Mouse (Mus musculus) spleen, adult 2 months (tissue): ENCODE measurements around the gene Fut8. TPM values are rescaled to one million over a fixed set of nuclear protein-coding genes. Genes with fewer than 3 reads are reported as not detected.

ENCODE experiments used
- DNase-seq, 2 experiments: peaks; one replicate each; pipeline versions ENCODE4 v3.0.0 to v3.0.0-alpha.2; 2012 to 2021; ENCODE audit warnings: low spot score in 2 of 2, low read depth in 1 of 2
- H3K27ac ChIP-seq: fragments of 200-500 bp; 2 replicates; pipeline ENCODE4 v1.5.1; 2012; ENCODE audit warnings: low read length, inconsistent platforms; ENCODE audit not compliant: insufficient read depth
- H3K27me3 ChIP-seq: fragments of 200-500 bp; 2 replicates; pipeline ENCODE4 v1.6.1; 2012; ENCODE audit warnings: mild to moderate bottlenecking, moderate library complexity, low read length, inconsistent platforms; ENCODE audit not compliant: control insufficient read depth, insufficient read depth
- H3K36me3 ChIP-seq: fragments of 200-500 bp; 2 replicates; pipeline ENCODE4 v1.6.1; 2012; ENCODE audit warnings: mild to moderate bottlenecking, low read length, inconsistent platforms; ENCODE audit not compliant: control insufficient read depth, insufficient read depth
- H3K4me1 ChIP-seq: fragments of 200-500 bp; 2 replicates; pipeline ENCODE4 v1.6.1; 2011; ENCODE audit warnings: inconsistent platforms; ENCODE audit not compliant: control insufficient read depth, insufficient read depth, insufficient read length
- H3K4me3 ChIP-seq: fragments of 200-500 bp; 2 replicates; pipeline ENCODE4 v1.5.1; 2011; ENCODE audit warnings: mild to moderate bottlenecking, inconsistent platforms; ENCODE audit not compliant: insufficient read depth, insufficient read length; ENCODE audit errors: extremely low read depth
- CTCF ChIP-seq: fragments of 200-500 bp; IDR thresholded peaks from 2 replicates; pipeline ENCODE4 v1.5.1; 2011; ENCODE audit warnings: mild to moderate bottlenecking, inconsistent platforms; ENCODE audit not compliant: insufficient read depth, insufficient read length, insufficient replicate concordance; ENCODE audit errors: extremely low read depth
- POLR2A ChIP-seq: fragments of 200-500 bp; IDR thresholded peaks from 2 replicates; pipeline ENCODE4 v1.6.1; 2011; ENCODE audit warnings: low read depth, low read length, inconsistent platforms
- WGBS: fragments of 180-500 bp; shearing (Covaris S2); methylation state at CpG from one replicate; pipeline ENCODE4 v1.1.7; 2018; 5-methylcytosine and 5-hydroxymethylcytosine counted together
- polyA plus RNA-seq: library from polyadenylated mRNA; depleted of rRNA; stranded (reverse); fragments of >200 nt; gene quantifications from 2 replicates; pipeline ENCODE4 v1.2.3, GENCODE M21; 2012; rRNA removed

The Fut8 gene
- polyA plus RNA-seq, result 4.0 and 4.2 TPM in 2 replicates

GRCm38 (mm10) chr12:77237950-77238530, at the start of gene Fut8:
Gene Fut8 (plus strand): TSS chr12:77238125.
- H3K36me3 ChIP-seq, result no peaks in the 10 kb centered on the region
- WGBS, result 1% methylated on average over 46 of the region's 46 CpGs
- peaks cover 3% of the 10 kb centered on the region; the same call in 1 of the 2 replicates for H3K4me1 ChIP-seq
- peak within 1 kb of the TSS; percentile 79 for H3K27ac ChIP-seq
- H3K27me3 ChIP-seq, result no peaks in the 10 kb centered on the region
- DNase-seq, result peak; percentile 46 to 83
- H3K4me3 ChIP-seq, result peak within 1 kb of the TSS; percentile 91
- TF ChIP-seq POLR2A, result no peak
- no peak for TF ChIP-seq CTCF

DNA sequence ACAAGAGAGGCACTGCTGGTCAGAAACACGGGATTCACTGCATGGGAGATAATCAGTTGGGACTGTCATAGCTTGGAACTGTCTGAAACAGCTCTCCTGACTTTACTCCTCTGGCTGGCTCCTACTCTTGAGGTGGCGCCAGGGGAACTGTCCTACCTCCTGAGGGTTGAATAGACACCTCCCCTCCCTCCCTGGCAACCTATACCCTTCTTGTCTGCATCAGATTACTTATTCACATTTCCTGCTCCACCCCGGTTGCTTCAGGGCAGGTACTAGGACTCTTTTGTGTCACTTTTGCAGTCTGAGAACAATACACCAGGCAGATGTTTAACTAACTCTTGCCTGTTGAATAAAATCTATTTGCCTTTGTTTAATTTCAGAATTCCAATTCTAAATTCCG, 48.8 kb upstream of the Fut8 start:
- TF ChIP-seq CTCF (no peak), POLR2A (no peak)
- 72% methylated on average over 4 of the region's 4 CpGs for WGBS

DNA sequence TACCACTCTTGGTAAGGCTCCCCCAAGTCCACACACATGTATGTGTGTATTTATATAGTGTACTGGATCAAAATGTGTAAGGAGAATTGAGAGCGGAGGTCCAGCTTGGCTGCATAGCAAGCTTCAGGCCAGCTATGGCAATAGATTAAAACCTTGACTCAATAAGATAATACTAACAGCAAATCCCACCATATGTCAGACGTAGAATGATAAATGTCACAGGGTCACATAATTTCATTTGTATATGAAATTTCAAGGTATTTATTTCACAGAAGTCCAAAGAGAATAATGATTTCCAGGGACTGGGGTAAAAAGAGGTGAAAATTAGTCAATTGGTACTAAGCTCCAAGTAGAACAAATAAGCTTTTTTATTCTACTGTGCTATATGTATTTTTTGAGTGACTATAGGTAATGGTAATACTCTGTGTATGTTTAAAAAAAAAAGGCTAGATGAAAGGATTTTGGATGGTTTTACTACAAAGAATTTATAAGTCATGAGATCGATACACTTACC, 47.9 kb upstream of the Fut8 start:
- Histone ChIP-seq H3K4me1 (peaks cover 5% of the 10 kb centered on the region; the same call in 1 of the 2 replicates), H3K4me3 (no peak overlapping the region), H3K27ac (no peak overlapping the region), H3K27me3 (no peaks in the 10 kb centered on the region), H3K36me3 (no peaks in the 10 kb centered on the region)
- TF ChIP-seq CTCF (no peak), POLR2A (no peak)
- WGBS, result 87% methylated on average over 3 of the region's 3 CpGs
- no peak for DNase-seq

More for the DNA sequence above, 48.8 kb upstream of the Fut8 start:
- no peak overlapping the region for H3K4me3 ChIP-seq
- no peaks in the 10 kb centered on the region for H3K36me3 ChIP-seq
- no peak for DNase-seq
- peaks cover 3% of the 10 kb centered on the region; the same call in 1 of the 2 replicates for H3K4me1 ChIP-seq
- no peaks in the 10 kb centered on the region for H3K27me3 ChIP-seq
- no peak overlapping the region for H3K27ac ChIP-seq

DNA sequence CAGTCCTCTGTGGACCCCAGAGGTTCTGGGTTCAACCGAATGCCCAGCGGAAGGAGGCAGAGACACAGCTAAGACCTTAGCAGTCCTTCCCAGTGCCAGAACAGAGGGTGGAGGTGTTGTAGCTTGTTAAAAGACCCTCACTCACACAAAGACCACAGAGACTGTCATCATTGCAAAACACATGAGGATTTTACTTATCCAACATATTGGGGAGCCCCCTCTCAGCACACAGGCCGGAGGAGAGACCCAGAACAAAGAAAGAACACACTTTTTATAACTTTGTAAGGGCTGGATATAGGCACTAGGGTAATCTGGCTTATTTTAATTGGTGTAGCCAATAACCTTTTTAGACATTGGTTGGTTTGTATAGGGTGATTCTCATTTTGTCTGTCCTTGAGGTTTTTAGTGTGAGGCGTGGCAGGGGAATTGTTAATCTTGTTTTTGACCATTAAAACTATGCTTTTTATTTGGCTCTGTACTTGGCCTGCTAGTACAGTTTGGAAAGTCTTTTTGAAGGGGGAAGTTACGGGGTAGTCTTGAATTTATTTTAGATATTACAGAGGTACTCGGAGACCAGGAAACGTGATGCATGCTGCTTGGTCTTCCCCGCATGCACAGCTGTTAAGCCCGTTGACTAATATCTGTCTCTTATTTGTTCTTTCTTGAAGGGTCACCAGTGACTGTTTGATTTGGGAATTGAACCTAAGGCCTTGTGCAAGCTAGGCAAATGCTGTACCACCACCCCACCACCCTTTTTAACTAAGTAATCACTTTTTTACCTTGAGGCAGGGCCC, 46.2 kb upstream of the Fut8 start:
- peaks cover 7% of the 10 kb centered on the region; the same call in 1 of the 2 replicates for H3K4me1 ChIP-seq
- no peak overlapping the region for H3K4me3 ChIP-seq
- 68% methylated on average over 9 of the region's 9 CpGs for WGBS
- H3K27me3 ChIP-seq, result no peaks in the 10 kb centered on the region
- no peak overlapping the region for H3K27ac ChIP-seq
- no peak for DNase-seq
- TF ChIP-seq POLR2A (no peak), CTCF (no peak)
- H3K36me3 ChIP-seq, result no peaks in the 10 kb centered on the region

DNA sequence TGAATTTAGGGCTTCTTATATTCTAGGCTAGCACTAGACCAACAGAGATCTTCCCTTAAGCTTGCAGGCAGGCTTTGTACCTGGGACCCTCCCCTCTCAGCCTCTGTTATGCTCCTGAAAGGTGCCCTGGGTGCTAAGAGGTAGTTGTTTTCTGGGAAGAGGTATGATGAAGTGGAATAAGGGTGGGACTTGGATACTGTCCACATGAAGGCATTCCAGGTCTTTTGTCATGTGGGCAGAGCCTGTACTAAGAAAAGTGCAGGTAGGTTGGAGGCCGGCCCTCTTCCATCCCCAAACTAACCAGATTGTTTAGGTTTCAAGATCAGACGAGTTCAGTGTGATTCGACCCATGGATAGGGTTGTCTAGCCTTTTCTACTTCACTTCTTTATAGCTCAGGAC, 45.2 kb upstream of the Fut8 start:
- no peaks in the 10 kb centered on the region for H3K27me3 ChIP-seq
- H3K27ac ChIP-seq, result no peak overlapping the region
- TF ChIP-seq POLR2A (no peak), CTCF (no peak)
- 78% methylated on average over 3 of the region's 3 CpGs for WGBS
- no peak overlapping the region for H3K4me3 ChIP-seq
- H3K36me3 ChIP-seq, result no peaks in the 10 kb centered on the region
- peaks cover 12% of the 10 kb centered on the region; the same call in 1 of the 2 replicates for H3K4me1 ChIP-seq
- DNase-seq, result no peak

- Histone ChIP-seq H3K4me3 (no peak overlapping the region), H3K4me1 (peaks cover 16% of the 10 kb centered on the region; the same call in 1 of the 2 replicates), H3K27me3 (no peaks in the 10 kb centered on the region), H3K27ac (peak overlapping the region; percentile 8; the same call in 1 of the 2 replicates), H3K36me3 (no peaks in the 10 kb centered on the region)
- WGBS, result 14% methylated on average over 4 of the region's 4 CpGs
- TF ChIP-seq POLR2A (no peak), CTCF (no peak)
- no peak for DNase-seq
These were observed 44.7 kb upstream of the Fut8 start for GRCm38 (mm10) chr12:77193225-77193716.
